Mouse (Mus musculus): ENCODE measurements around the gene Ctsl.

Gene Ctsl

GRCm38 (mm10) chr13:64312024-64312915, 58.4 kb downstream of the Ctsl start, which contains the start of gene Aaed1:
Gene Aaed1 (minus strand): TSS chr13:64312710.
- peak; percentile 91 for DNase-seq (ENCODE audit: low spot score)

DNA sequence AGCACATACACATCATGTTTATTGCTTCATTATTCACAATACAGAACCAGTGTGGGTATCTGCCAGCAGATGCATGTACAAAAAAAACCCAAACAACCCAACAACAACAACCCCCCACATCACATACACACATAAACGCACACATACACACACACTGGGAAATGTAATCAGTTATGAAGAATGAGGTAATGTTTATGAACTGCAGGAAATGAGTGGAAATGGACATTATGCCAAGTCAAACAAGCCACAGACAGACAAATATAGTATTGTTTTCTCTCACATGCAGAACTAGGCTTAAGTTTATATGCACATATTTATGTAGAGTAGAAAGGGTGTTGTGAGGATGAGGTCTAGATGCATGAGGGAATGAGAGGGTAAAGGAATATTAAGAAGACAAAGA, 59.4 kb downstream of the Ctsl start:
- DNase-seq (ENCODE audit: low spot score), result no peak

- peak; percentile 38 for DNase-seq (ENCODE audit: low spot score)
Measured at GRCm38 (mm10) chr13:64310585-64310984, 60.1 kb downstream of the Ctsl start.

DNA sequence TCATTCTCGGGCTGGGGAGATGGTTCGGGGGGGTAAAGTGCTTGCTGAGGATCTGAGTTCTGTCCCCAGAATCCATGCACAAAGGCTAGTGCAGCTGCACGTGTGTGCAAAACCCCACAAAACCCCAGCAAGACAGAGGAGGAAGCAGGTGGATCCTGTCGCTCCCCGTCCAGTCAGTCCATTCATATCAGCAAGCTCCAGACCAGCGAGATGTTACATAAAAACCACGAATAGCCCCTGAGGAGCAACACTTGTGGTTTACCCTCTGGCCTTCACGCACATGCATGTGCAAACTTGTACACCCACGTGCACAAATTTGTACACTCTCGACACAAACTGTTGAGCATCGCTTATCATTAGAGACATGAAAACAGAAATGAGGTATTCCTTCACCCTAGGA, 60.8 kb downstream of the Ctsl start:
- DNase-seq (ENCODE audit: low spot score), result no peak
